Mouse (Mus musculus) megakaryocyte progenitor cell, adult 5-6 weeks (primary cell): Measurements from ENCODE around the gene Cptp. TPM values are rescaled to one million over a fixed set of nuclear protein-coding genes. Genes with fewer than 3 reads are reported as not detected.

Experiments
- ATAC-seq: replicated peaks from 2 replicates; pipeline ENCODE4 v1.8.0; 2016; ENCODE audit warnings: mild to moderate bottlenecking, moderate TSS enrichment, inconsistent platforms; ENCODE audit not compliant: poor library complexity
- total RNA-seq, 2 experiments: library from RNA; stranded (forward) in 1 of 2; stranded (reverse) in 1 of 2; fragments of 157-497, 149-512 nt in 1 of 2; fragments of 200-1000 nt in 1 of 2; gene quantifications; 2 replicates each; pipeline versions ENCODE4 v1.2.3 to v1.2.4; 2015 to 2017

Cptp gene
- total RNA-seq, 2 experiments from 2014 or later: 7.6 to 9.2 TPM

- no peak for ATAC-seq
Measured at GRCm38 (mm10) chr4:155843231-155843630, 26.0 kb downstream of the Cptp start.

- ATAC-seq: peak; percentile 3; the same call in 1 of the 2 replicates
Measured at GRCm38 (mm10) chr4:155841651-155842270, 27.5 kb downstream of the Cptp start.

GRCm38 (mm10) chr4:155841003-155841454 lies 28.2 kb downstream of the Cptp start:
- ATAC-seq: peak; percentile 74

GRCm38 (mm10) chr4:155840076-155841002 lies 28.9 kb downstream of the Cptp start:
- ATAC-seq: no peak

GRCm38 (mm10) chr4:155839483-155839910 lies 29.7 kb downstream of the Cptp start, which contains the start of gene Mxra8:
Gene Mxra8, plus strand, starts transcription at chr4:155839680.
- no peak for ATAC-seq

- no peak for ATAC-seq
Measured at GRCm38 (mm10) chr4:155838187-155839153, 30.8 kb downstream of the Cptp start.

GRCm38 (mm10) chr4:155837404-155838010 lies 31.7 kb downstream of the Cptp start:
- peak; percentile 24 for ATAC-seq

GRCm38 (mm10) chr4:155833836-155834235 lies 35.4 kb downstream of the Cptp start:
- ATAC-seq: peak; percentile 53

GRCm38 (mm10) chr4:155833234-155833633 lies 36.0 kb downstream of the Cptp start:
- no peak for ATAC-seq

GRCm38 (mm10) chr4:155832321-155832720 lies 36.9 kb downstream of the Cptp start:
- ATAC-seq: no peak

GRCm38 (mm10) chr4:155831831-155832230 lies 37.4 kb downstream of the Cptp start:
- no peak; the same call in 1 of the 2 replicates for ATAC-seq

GRCm38 (mm10) chr4:155831205-155831766 lies 38.0 kb downstream of the Cptp start, which contains the start of gene Aurkaip1:
Gene Aurkaip1, plus strand, starts transcription at chr4:155831272.
- peak; percentile 85 for ATAC-seq

GRCm38 (mm10) chr4:155830596-155830995 lies 38.6 kb downstream of the Cptp start:
- ATAC-seq: no peak

GRCm38 (mm10) chr4:155829866-155830265 lies 39.4 kb downstream of the Cptp start:
- no peak for ATAC-seq

- no peak for ATAC-seq
Measured at GRCm38 (mm10) chr4:155823443-155823842, 45.8 kb downstream of the Cptp start.

GRCm38 (mm10) chr4:155821025-155821424 lies 48.2 kb downstream of the Cptp start:
- no peak for ATAC-seq

GRCm38 (mm10) chr4:155817533-155817932 lies 51.7 kb downstream of the Cptp start:
- no peak for ATAC-seq
